Mouse (Mus musculus) kidney, embryonic 15.5 days (tissue): ENCODE data around the gene Meis1. TPM values are rescaled to one million over a fixed set of nuclear protein-coding genes. Genes with fewer than 3 reads are reported as not detected.

Experiments used
- ATAC-seq: fragments of 200-750 bp; cut with Nextera tagmentation; replicated peaks from 2 replicates; pipeline ENCODE4 v1.8.0; 2017; ENCODE audit warnings: moderate TSS enrichment; ENCODE audit not compliant: low FRiP score
- H3K27ac ChIP-seq: fragments of 300-500 bp; sonication (generic); 2 replicates; pipeline ENCODE4 v1.5.1; 2015; ENCODE audit warnings: mild to moderate bottlenecking, inconsistent platforms
- H3K27me3 ChIP-seq: fragments of 300-500 bp; sonication (generic); 2 replicates; pipeline ENCODE4 v1.6.1; 2015; ENCODE audit warnings: inconsistent platforms
- H3K36me3 ChIP-seq: fragments of 300-500 bp; sonication (generic); 2 replicates; pipeline ENCODE4 v1.6.1; 2015; ENCODE audit warnings: inconsistent platforms
- H3K4me1 ChIP-seq: fragments of 300-500 bp; sonication (generic); 2 replicates; pipeline ENCODE4 v1.6.1; 2015; ENCODE audit warnings: inconsistent platforms
- H3K4me2 ChIP-seq: fragments of 300-500 bp; sonication (generic); 2 replicates; pipeline ENCODE4 v1.6.1; 2015; ENCODE audit warnings: moderate library complexity, mild to moderate bottlenecking, inconsistent platforms
- H3K4me3 ChIP-seq: fragments of 300-500 bp; sonication (generic); replicated peaks from 2 replicates; pipeline ENCODE4 v1.5.1; 2015; ENCODE audit warnings: mild to moderate bottlenecking, inconsistent platforms
- H3K9ac ChIP-seq: fragments of 300-500 bp; sonication (generic); 2 replicates; pipeline ENCODE4 v1.6.1; 2015; ENCODE audit warnings: mild to moderate bottlenecking, inconsistent platforms
- H3K9me3 ChIP-seq: fragments of 300-500 bp; sonication (generic); replicated peaks from 2 replicates; pipeline ENCODE4 v1.6.1; 2016; ENCODE audit warnings: inconsistent platforms
- WGBS: fragments of 180-500 bp; shearing (Covaris S2); methylation state at CpG from one replicate; pipeline ENCODE4 v1.1.7; 2015; ENCODE audit warnings: mixed read lengths; 5-methylcytosine and 5-hydroxymethylcytosine counted together
- polyA plus RNA-seq: library from polyadenylated mRNA; unstranded; fragments of >200 nt; fragmentation: Nextera tagmentation; extraction: Ambion mirVana; gene quantifications from 2 replicates; pipeline ENCODE4 v1.2.1, GENCODE M21; 2015

Gene Meis1
- 118 and 130 TPM in 2 replicates for polyA plus RNA-seq

DNA sequence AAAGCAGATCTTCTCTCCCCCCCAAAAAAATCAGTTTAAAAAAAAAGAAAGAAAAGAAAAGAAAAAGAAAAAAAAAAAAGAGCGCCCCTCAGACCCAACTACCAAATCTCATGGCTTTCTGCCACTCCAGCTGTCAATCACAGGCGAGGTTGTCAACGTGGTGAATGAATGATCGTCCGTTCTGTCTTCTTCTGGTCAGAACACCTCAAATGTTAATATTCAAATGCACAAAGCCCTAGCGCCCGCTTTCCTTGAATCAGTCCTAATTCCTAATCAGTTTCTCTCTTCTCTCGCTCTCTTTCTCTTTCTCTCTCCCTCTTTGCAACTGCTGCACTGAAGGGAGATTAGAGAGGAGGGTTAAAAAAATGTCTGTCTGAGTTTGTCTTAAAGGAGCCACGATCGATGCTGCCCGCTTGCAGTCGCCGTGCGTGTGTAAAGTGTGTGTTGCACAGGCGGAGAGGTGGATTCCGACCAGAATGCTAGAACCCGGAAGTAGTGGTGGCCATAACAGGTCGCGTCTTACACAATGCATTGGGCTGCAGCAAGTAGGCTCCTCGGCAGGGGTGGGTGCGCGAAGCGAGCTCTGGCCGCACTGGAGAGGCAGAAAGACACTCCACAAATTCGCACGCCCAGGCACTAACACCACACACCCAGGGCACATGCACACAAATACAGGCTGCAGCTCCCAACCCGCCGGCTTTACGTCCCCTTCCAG, at the start of gene Meis1:
Meis1 (minus strand) TSS at position 497 of the 715 bp plus-strand sequence.
- H3K9me3 ChIP-seq: no peaks in the 10 kb centered on the region
- ATAC-seq: peak; percentile 92
- under 1% methylated on average over 29 of the region's 29 CpGs for WGBS

DNA sequence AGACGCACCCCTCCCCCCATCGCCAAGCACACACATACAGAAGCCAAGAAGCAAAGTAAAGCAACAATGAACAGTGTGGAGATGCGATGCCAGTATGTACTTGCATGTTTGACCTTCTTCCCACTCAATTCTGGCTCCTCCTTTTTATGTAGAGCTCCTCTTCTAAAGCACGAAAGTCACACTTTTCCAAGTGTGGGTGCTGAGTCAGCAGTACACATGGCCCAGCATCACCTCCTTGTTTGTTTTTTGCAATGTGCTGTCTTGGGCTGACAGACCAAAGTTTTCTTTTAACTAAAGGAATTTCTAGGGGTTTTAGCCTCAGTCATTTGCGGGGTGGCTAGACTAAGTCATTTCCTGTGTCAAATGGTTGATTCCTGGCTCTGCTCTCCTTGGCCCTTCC, 48.5 kb upstream of the Meis1 start:
- H3K4me3 ChIP-seq: no peak overlapping the region
- no peaks in the 10 kb centered on the region for H3K36me3 ChIP-seq
- no peaks in the 10 kb centered on the region for H3K4me1 ChIP-seq
- no peak for ATAC-seq
- H3K9ac ChIP-seq: no peak overlapping the region
- 67% methylated on average over 5 of the region's 5 CpGs for WGBS
- no peak overlapping the region for H3K4me2 ChIP-seq
- H3K27ac ChIP-seq: no peak overlapping the region
- H3K9me3 ChIP-seq: no peaks in the 10 kb centered on the region
- H3K27me3 ChIP-seq: no peaks in the 10 kb centered on the region

More for the DNA sequence above, at the start of gene Meis1:
- Histone ChIP-seq H3K27me3 (no peaks in the 10 kb centered on the region), H3K9ac (peak within 1 kb of the TSS; percentile 73), H3K36me3 (no peaks in the 10 kb centered on the region), H3K4me3 (peak within 1 kb of the TSS; percentile 59), H3K4me1 (peaks cover 32% of the 10 kb centered on the region), H3K4me2 (peak within 1 kb of the TSS; percentile 76), H3K27ac (peak within 1 kb of the TSS; percentile 99)

DNA sequence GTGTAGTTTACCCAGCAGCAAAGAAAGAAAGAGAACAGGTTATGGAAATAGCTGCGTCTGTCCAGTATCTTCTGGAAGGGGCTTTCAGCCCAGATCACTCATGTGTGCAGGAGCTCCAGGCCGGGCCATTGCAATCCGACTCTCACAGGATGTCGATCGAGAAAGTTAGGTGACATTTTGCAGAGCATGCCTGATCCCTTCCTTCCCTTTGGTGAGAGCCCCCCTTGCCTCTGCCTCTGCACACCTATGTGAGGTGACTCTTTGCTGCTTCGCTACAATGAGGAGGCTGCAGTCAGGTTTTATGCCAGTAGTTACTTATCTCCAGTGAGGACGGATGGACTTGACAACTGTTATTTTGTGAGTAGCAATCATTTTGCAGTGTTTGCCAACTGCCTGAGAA, 30.5 kb upstream of the Meis1 start:
- 27% methylated on average over 7 of the region's 7 CpGs for WGBS

DNA sequence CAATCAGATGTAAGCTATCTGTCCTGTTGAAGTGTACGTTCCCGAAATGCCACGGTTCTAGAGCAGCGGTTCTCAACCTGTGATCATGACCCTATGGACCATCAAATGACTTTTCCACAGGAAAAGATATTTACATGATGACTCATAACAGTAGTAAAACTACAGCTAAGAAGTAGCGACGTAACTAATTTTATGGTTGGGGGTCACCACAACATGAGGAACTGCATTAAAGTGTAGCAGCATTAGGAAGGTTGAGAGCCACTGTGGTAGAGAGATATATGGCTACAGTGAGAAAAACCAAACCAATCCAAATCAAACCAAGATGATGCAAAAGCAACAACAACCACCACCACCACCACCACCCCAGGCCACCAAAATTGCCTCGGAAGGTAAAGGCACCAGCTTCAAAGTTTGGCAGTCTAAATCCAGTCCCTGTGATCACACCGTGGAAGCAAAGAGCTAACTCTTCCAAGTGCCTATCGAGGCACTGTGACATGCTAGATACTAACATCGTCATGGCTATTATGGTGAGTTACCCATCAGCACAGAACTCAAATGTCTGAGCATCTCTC, 17.9 kb upstream of the Meis1 start:
- ATAC-seq: no peak
- no peak overlapping the region for H3K27ac ChIP-seq
- no peak overlapping the region for H3K4me3 ChIP-seq
- H3K4me1 ChIP-seq: 0 out of 2 replicates have a peak, but pooled peaks cover 2% of the 10 kb centered on the region
- WGBS: 87% methylated on average over 10 of the region's 10 CpGs
- H3K9me3 ChIP-seq: no peaks in the 10 kb centered on the region
- no peaks in the 10 kb centered on the region for H3K27me3 ChIP-seq
- H3K36me3 ChIP-seq: no peaks in the 10 kb centered on the region
- H3K9ac ChIP-seq: no peak overlapping the region
- H3K4me2 ChIP-seq: no peak overlapping the region

More for the DNA sequence above, 30.5 kb upstream of the Meis1 start:
- ATAC-seq: 0 out of 2 replicates have a peak, but pooled peaks have one; percentile 22
- H3K36me3 ChIP-seq: no peaks in the 10 kb centered on the region
- no peak overlapping the region for H3K27ac ChIP-seq
- H3K9ac ChIP-seq: no peak overlapping the region
- H3K9me3 ChIP-seq: no peaks in the 10 kb centered on the region
- no peaks in the 10 kb centered on the region; the same call in 1 of the 2 replicates for H3K27me3 ChIP-seq
- H3K4me2 ChIP-seq: no peak overlapping the region
- H3K4me1 ChIP-seq: peaks cover 3% of the 10 kb centered on the region; the same call in 1 of the 2 replicates
- no peak overlapping the region for H3K4me3 ChIP-seq

DNA sequence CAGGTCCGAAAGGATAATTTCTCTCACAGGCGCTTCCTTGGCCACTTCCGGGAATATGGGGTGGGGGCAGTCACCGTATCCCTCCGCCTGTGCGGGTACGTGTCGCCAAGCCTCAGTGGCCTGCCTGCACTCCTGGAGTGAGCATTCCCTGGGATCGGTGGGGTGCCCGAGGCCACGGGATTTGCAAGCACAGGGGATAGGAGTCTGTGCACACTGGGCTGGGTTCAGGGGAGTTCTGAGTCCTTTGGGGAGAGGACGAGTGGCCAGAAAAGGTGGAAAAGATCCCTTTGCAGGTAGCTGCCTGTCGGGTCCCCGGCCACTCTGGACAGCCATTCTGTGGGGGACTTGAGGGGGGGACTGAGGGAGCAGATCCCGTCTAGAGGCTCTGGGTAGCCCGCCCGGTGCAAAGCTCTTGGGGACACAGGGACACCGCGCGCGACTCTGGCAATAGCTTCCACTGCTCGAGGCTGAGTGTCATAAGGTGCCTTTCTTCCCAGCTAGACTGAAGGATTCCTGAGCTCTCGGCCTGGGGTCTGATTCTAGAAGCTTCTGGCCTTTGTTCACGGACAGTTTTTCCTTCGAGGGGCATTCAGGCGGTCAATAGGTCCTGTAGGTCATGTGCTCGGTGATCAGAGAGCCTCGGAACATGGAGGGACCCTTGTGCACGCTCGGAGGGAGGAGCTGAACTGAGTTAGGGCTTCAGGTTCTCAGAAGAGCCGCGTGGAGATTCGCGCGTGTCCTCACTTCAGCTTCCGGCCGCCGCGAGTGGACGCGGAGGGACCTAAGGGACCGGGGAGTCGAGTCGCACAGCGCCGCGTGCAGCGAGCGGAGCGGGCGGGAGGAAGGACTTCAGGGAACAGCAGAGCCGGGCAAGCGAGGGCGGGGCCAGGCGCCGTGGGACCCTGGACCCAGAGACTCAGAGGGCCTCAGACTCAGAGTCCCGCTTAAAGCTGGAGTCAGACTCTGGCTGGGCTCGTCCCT, 8.1 kb upstream of the Meis1 start:
- Histone ChIP-seq H3K4me1 (peaks cover 32% of the 10 kb centered on the region), H3K4me3 (peak overlapping the region; percentile 49), H3K4me2 (peak overlapping the region; percentile 85), H3K27ac (peak overlapping the region; percentile 72), H3K36me3 (no peaks in the 10 kb centered on the region), H3K27me3 (peaks cover 3% of the 10 kb centered on the region; the same call in 1 of the 2 replicates), H3K9me3 (no peaks in the 10 kb centered on the region), H3K9ac (peak overlapping the region; percentile 53)
- whole genome bisulfite sequencing: under 1% methylated on average over 58 of the region's 58 CpGs
- ATAC-seq: peak; percentile 92

DNA sequence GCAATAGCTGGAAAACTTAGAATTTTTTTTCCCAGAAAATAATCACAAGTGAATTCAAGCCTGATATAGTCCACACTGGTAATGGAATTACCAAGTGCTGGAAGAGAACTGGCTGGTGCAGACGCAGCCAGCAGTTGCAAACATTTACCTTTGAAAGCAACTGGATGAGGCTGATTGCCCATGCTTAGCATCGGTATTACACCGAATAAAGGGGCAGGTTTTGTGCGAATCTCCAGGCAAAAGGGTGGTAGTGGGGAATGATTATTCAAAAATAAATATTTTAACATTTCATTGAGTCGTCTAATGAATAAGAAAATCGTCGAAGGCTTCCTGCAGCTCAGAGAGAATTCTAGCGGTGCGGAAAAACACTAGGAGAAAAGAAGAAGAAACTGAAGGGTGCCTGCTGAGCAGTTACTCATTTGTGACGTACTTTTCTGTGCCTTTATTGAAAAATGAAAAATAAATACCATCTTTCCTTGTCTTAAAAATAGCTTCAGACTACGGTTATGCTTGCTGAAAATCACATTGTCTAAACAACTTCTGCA, 7.3 kb upstream of the Meis1 start:
- H3K4me2 ChIP-seq: peak overlapping the region; percentile 85
- H3K9me3 ChIP-seq: no peaks in the 10 kb centered on the region
- 7% methylated on average over 11 of the region's 11 CpGs for WGBS
- no peaks in the 10 kb centered on the region for H3K36me3 ChIP-seq
- H3K9ac ChIP-seq: peak overlapping the region; percentile 53
- ATAC-seq: no peak
- H3K4me1 ChIP-seq: peaks cover 40% of the 10 kb centered on the region
- peaks cover 3% of the 10 kb centered on the region; the same call in 1 of the 2 replicates for H3K27me3 ChIP-seq
- H3K27ac ChIP-seq: 0 out of 2 replicates have a peak overlapping the region, but pooled peaks have one; percentile 72
- peak overlapping the region; percentile 49 for H3K4me3 ChIP-seq

DNA sequence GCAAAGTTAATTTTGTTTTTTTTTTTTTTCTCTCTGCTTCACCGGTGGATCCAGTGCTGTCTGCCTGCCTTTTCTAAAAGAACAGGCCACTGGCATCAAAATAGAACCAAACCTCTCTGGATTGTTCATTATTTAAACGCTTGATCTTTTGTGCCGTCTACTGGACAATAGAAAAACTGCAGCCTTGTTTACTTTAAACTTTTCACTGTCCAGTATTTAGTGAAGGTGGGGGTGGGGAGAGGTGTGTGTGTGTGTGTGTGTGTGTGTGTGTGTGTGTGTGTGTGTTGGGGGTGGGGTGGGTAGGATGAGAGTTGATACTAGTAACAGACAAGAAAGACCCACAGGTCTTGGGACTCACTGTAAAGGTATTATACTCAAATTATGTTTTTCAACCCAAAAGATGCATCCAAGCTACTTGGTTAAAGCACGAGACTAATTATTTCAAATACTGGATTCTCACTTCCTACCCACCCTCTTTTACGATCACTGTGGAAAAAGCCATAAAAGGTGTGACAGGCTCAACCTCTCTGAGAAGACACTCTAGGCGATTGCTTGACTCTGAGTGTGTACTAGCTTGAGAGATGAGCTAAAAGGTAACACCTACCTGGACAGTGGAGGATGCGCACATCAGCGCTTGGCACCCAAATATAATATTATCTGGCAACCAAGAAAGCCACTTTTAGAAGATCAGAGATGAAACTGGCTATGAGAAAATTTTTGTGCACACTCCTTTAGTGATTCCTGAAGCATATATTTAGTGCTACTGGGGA, 5.9 kb upstream of the Meis1 start:
- H3K9me3 ChIP-seq: no peaks in the 10 kb centered on the region
- no peak overlapping the region for H3K4me2 ChIP-seq
- no peak overlapping the region for H3K27ac ChIP-seq
- 33% methylated on average over 8 of the region's 8 CpGs for WGBS
- H3K4me3 ChIP-seq: no peak overlapping the region
- peaks cover 3% of the 10 kb centered on the region; the same call in 1 of the 2 replicates for H3K27me3 ChIP-seq
- H3K4me1 ChIP-seq: peaks cover 43% of the 10 kb centered on the region
- no peaks in the 10 kb centered on the region for H3K36me3 ChIP-seq
- no peak for ATAC-seq
- no peak overlapping the region for H3K9ac ChIP-seq

DNA sequence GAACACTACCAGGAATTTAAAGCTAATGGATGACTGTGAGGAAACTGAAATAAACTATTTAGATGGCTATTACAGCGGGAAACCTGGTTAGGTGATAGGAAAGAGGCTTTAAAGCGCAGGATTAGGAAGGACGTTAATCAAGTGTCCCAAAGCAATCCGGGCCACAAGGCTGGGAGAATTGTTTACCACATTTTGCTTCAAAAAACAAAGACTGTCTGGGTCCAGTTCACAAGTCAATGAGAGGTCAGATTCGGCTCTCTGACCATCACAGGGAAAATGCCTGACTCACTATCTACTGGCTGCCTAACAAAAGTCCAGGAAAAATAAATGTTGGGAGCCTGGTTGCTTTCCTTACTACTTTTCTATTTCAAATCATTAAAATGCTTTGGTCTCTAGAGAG, 4.6 kb upstream of the Meis1 start:
- H3K9ac ChIP-seq: no peak overlapping the region
- H3K4me2 ChIP-seq: 0 out of 2 replicates have a peak overlapping the region, but pooled peaks have one; percentile 25
- peak overlapping the region; percentile 73 for H3K27ac ChIP-seq
- no peak overlapping the region for H3K4me3 ChIP-seq
- H3K4me1 ChIP-seq: peaks cover 43% of the 10 kb centered on the region
- H3K36me3 ChIP-seq: no peaks in the 10 kb centered on the region
- ATAC-seq: no peak
- H3K27me3 ChIP-seq: peaks cover 3% of the 10 kb centered on the region; the same call in 1 of the 2 replicates
- WGBS: 9% methylated on average over 5 of the region's 5 CpGs
- H3K9me3 ChIP-seq: no peaks in the 10 kb centered on the region

DNA sequence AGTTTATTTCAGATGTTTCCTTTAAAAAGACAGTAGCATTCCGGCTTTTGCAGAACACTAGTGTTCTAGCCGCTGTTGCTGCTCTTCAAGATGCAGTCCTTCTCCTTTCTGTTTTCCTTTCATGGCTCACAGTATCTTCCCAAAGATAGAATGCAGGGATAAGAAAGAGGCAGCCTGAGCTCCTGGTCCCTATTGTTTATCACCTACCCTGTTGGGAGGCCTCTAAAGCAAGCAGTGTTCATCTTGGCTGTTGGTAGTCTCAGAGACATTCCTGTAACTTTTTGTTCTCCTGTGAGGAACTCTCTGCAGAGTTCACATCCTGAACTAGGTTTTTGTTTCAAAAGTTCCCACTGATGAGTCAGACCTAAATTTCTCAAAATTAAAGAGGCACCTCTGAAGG, 3.8 kb upstream of the Meis1 start:
- Histone ChIP-seq H3K27me3 (peaks cover 3% of the 10 kb centered on the region; the same call in 1 of the 2 replicates), H3K9ac (no peak overlapping the region), H3K27ac (peak overlapping the region; percentile 73), H3K4me1 (peaks cover 41% of the 10 kb centered on the region), H3K4me2 (peak overlapping the region; percentile 25; the same call in 1 of the 2 replicates), H3K9me3 (no peaks in the 10 kb centered on the region), H3K36me3 (no peaks in the 10 kb centered on the region), H3K4me3 (no peak overlapping the region; the same call in 1 of the 2 replicates)
- no peak for ATAC-seq
- 33% methylated on average over 2 of the region's 2 CpGs for WGBS

DNA sequence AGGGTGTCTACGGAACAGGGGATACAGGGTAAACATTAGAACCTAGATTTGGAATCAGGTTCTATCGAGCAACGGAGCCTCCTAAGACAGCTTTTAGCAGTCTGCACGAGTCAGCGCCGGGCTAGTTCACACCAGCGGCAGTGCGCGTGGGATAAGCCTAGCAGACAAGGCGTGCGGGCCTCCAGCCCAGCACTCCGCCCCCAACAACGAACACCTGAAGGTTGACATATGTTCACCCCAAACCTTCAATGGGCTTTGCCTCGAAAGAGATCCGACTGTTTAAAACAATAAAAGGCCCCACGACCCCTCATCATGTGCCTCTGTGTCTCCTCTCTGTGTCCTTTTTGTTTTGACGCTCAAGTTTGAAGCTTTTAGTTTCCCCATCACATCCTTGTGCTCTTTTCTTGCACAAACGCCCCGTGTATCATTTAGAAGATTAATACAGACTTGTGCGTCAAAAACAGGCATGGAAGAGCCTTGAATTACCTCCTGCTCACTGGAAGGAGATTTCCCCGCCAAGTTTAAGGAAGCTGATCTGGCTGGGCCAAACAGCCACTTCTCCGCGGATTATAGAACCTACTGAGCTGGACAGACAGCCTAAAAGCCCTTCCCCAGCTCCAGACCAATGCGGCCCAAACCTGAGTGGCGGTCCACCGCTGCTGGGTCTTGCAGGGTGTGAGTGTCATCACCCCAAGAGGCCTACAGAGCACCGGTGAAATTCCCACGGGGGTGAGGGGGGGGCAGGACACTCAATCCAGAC, 2.3 kb upstream of the Meis1 start:
- H3K9me3 ChIP-seq: no peaks in the 10 kb centered on the region
- H3K27me3 ChIP-seq: peaks cover 3% of the 10 kb centered on the region; the same call in 1 of the 2 replicates
- peak; percentile 10; the same call in 1 of the 2 replicates for ATAC-seq
- peak overlapping the region; percentile 42 for H3K9ac ChIP-seq
- H3K27ac ChIP-seq: peak overlapping the region; percentile 99
- 5% methylated on average over 28 of the region's 28 CpGs for WGBS
- H3K4me3 ChIP-seq: peak overlapping the region; percentile 59
- peak overlapping the region; percentile 76 for H3K4me2 ChIP-seq
- no peaks in the 10 kb centered on the region for H3K36me3 ChIP-seq
- peaks cover 29% of the 10 kb centered on the region for H3K4me1 ChIP-seq
